Mouse (Mus musculus) thymus, postnatal 14 days (tissue): ENCODE data around the gene Tmbim1.

ENCODE experiments used
- DNase-seq: peaks from one replicate; pipeline ENCODE4 v3.0.0; 2021

Gene Tmbim1

GRCm38 (mm10) chr1:74321396-74321795, 16.0 kb upstream of the Tmbim1 start:
- no peak for DNase-seq

GRCm38 (mm10) chr1:74318711-74319110, 13.3 kb upstream of the Tmbim1 start:
- DNase-seq = no peak

DNA sequence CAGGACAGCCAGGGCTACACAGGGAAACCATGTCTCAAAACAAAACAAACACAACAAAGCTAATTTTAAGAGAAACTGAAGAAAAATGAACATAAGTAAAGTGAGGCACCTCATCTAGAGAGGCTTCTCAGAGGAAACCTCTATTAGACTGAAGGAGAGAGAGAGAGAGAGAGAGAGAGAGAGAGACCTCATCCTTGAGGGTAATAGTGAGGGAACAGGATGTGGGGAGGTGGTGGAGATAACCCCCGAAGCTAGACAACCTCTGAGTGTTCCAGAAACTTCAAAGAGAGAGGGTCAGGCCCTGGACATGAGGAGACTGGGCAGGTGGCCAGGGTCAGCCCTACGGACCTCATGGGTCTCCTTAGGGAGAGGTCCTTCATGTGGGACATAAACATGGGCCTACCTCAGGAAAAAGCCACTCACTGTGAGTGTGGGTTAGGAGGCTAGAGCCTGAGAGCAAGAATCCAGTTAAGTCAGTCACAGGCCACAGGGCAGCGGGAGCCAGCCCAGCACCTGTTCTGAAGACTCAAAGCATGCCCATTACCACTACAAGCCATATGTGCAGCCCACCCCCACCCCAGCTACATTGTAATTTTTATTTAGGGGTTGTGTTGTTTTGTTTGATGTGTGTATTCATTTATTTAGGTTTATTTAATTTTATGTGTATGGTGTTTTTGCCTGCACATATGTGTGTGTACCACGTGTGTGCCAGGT, 10.8 kb upstream of the Tmbim1 start:
- no peak for DNase-seq

DNA sequence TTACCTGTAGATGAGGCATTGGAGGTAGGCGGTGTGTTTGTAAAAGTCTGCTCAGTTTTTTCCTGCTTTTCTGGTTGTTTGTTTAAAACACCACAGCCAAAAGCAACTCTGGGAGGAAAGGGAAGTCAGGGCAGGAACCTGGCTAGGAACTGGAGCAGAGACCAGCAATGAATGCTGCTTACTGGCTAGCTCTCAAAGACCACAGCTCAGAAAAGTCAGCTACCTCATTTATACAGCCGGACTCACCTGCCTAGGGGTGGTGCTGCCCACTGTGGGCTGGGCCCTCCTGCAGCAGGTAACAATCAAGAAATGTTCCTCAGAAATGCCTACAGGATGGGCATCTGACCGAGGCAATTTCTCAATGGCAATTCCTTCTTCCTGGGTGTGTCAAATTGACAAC, 9.4 kb upstream of the Tmbim1 start:
- DNase-seq = no peak

DNA sequence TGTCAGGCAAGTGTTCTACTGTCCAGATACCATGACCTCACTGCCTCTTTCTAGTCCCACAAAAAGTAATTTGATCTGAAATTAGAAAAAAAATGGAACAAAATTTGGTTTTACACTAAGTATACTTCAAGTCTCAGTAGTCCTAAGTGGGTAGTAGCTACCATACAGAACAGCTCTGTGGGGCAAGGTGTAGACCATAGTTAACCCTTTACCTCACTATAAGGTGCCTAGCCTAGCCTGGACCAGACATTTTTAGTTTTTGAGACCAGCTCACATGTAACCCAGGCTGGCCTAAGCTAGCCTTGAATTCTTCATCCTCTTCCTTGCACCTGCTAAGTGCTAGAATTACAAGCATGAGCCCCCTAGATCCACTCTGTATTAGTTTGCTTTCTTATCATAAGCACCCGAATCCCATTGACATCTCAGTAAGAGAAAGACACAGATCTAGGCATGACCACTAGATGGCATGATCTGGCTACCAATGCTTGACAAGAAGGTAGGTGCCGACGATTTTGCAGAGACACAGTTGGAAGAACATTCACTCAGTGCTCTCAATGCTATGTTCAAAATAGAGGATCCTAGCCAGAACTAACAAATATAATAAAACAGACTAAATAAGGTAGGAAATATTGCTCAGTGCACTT, 7.7 kb upstream of the Tmbim1 start:
- DNase-seq = peak; percentile 78

- no peak for DNase-seq
These were observed 4.3 kb upstream of the Tmbim1 start for GRCm38 (mm10) chr1:74309767-74310166.

GRCm38 (mm10) chr1:74308001-74308964, 2.9 kb upstream of the Tmbim1 start:
- DNase-seq = no peak

- no peak for DNase-seq
These were observed 1.7 kb upstream of the Tmbim1 start for GRCm38 (mm10) chr1:74307146-74307545.

- DNase-seq = no peak
These were observed 476 bp downstream of the Tmbim1 start for GRCm38 (mm10) chr1:74304946-74305345.

DNA sequence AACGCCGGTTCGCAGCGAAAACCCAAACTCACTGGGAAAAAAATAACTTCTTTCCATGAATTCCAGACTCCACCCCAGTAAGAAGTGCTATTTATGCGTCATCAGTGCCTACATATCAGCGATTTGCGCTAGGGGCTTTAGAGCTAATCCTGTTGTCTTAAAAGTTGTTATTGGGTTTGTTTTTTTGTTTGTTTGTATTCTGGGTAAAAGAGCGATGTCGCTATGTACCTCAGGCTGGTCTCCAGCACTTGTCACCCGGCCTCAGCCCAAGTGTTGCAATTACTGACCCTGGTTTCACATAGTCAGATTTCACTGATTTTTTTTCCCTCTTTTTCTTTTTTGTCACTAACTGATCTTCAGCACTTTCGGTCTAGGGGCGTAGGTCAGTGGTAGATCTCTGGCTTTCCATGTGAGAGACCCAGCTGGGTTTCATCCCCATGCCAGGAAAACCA, 1.1 kb downstream of the Tmbim1 start:
- no peak for DNase-seq

DNA sequence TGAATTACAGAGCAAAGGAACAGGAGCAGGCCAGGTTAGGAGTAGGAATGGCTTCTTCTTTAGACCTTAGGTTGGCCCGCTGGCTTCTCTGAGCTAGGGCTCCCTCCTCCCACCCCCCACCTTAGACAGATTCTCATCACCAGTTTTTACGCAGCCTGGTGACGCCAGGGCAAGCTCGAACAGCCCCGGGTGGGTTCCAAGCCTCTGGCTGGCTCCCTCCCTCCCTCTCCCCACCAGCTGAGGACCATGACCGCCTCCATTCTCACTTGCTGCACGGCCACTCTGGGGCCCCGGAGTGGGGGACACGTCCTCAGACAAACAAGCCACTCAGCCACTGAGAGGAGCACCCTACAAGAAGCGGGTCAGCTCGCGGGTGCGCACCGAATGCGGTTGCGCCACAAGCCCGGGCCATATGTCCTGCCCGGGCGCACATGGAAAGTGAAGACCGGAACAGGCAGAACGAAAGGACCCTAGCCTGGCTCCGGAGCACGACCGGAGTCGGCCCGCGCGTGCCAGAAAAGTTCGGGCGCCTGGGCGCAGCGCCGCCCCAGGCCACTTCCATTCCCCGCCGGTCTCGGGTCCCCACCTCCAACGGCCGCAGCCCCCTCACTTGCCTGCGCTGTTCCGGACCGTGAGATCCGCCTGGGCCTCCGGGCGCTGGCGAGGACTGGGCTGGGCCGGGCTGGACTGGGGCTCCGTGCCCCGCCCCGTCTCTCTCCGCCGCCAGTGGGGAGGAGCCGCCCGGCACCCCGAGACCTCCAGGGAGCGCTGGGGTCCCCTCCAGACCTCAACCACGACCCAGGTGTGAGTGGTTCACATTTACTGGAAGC, 1.7 kb downstream of the Tmbim1 start:
- peak; percentile 52 for DNase-seq

DNA sequence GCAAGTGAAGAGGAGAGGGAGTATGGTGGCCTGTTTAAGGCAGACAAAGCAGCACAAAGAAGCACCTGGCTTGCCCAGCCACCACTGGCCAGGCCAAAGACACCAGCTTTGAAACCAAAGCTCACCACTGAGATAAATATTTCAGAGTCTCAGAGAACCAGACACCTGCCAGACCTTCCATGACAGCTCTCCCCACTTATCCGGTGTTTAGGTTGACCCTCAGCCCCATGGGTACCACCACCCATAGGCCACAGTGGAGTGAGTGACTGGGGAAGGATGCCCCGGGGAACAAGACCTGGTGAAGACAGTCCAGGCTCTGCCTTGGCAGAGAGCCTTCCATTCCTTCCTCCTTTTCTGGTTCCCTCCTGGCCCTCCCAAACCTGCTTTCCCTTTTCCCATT, 2.6 kb downstream of the Tmbim1 start:
- DNase-seq = no peak

DNA sequence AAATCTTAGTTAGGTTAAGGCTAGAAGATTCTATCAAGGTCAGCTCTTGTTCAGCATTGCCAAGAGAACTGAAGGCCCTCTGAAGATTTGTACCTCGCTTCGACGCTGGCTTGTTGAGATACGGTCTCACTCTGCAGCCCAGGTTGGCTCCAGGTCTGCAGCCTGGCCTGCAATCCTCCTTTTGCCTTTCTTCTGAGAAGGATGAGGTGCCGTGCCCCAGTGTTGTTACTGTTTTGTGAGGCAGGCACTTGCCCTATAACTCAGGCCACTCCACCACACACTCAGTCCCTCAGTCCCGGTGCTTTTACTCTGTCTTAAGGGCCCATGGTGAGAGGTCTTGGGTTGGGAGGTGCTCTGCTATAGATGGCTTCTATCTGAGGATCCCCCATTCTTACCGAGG, 3.2 kb downstream of the Tmbim1 start:
- DNase-seq = no peak

GRCm38 (mm10) chr1:74300347-74301110, 4.9 kb downstream of the Tmbim1 start:
- DNase-seq = no peak

DNA sequence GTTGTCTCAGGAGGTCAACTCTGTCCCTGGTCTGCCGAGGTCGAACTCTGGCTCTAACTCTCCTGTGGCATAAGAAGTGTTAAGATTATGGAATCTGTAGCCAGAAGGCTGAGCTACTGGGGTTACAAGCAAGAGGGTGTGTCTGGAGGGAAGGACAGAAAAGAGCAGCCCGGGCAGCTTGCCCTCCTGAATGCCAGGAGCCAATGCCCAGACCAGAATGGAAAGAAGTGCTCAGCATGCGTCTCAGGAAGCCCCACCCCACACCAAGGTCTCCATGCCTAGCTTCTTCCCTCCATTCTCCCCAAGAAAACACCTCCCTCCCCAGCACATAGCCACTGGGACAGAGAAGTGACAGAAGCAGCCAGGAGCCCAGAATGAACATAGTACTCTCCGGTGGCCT, 6.4 kb downstream of the Tmbim1 start:
- no peak for DNase-seq

DNA sequence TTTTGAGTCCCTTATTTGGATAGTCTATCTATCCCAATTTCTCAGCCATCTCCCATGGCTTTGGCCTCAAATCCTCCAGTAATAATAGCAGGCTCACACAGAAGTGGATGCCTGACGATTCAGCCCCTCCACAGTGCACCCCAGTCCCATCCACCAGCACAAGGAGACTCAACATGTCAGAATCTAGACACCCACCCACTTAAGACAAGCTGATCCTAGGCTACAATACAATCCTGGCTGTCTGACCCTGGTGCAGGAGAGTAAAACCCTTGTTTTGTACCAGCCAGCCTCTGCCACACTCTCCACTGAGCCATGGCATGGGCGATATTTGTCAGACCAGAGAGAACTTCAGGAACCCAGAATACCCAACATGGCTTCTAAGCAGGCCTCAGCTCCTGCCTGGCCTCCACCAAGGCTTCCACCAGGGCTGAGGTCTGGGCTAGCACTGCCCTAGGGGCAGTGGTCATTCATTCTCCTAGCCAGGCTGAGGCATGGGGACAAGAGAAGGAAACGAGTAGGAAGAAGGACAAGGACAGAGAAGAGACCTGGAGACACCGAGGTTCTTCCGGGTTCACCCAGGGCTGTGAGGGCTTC, 7.2 kb downstream of the Tmbim1 start:
- no peak for DNase-seq

DNA sequence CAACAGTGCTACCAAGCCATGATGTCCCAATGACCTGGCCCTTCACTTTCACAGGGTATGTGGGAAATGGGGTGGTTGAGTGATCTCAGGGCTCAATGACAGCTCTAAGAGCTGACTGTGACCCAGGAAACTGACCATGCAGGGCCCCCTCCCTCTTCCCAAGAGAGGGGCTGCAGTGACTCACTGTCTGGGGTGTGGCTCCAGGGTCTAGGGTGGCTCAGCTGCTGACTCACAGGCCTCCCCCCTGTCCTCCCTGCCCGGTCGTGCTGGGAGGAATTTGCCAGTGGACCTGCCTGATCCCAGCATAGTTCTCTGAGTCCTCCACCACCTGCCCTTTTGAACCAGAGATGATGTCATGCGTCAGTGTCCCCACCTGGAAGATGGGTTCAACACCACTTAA, 8.2 kb downstream of the Tmbim1 start:
- DNase-seq = no peak

GRCm38 (mm10) chr1:74296477-74296876, 8.9 kb downstream of the Tmbim1 start:
- no peak for DNase-seq

DNA sequence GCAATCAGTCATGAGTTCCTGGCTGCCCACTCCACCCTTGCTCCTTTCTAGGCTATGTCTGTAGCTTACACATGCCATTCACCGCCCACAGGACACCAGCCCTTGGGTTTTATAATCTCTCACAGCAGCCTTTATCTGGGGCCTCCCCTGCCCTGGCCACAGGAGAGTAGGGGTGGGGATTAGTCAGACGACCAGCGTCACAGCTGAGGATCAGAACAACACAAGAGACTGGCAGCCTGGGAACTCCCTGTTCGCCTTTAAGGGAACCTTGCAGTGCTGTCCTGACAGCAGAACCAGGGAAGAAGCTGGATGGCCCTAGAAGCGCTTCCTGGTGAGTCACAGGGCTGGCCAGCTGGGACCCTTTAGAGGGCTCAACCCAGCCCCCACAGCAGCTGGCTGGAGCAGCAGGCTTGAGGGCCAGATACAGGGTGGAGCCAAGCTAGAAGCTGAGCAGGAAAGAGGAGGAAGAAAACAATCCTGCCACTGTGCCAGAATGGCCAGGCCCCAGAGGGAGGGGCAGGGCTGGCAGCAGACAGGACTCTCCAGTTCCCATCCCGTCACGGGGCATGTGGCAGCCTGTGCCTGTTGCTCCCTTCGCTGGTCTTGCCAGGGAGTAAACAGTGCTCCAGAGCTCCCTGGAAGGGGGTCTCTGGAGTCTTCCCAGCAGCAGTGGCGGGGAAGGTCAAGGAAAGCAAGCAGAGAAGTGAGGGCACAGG, 9.8 kb downstream of the Tmbim1 start:
- DNase-seq = no peak

DNA sequence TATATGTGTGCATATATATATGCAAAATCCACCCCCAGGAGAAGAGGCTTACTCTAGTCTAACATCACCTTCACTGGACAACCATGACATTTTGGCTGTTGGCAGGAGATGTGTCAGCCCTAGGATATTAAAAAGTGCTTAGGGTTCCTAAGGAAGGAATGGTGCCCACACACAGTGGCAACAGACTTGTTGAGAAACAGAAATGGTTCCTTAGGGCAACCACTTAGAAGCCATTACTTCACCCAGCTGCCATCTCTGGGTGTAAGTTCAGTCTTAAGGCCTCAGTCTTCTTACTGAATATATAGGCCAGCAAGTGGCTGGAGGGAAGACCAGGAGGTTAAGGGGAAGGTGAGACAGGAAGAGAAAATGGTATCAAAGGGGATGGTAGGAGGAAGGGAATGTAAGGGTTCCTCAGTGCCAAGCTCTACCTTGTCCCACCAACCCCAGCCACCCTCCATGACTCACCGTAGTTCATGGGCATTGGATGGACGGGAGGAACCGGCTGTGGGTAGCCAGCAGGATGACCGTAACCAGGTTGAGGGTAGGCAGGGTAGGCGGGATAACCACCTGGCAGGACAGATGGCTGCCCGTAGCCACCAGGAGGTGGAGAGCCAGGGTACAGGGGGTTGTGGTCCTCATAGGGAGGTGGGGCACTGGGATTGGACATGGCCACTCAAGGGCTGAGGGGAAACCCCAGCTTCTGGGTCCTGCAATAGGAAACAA, 10.5 kb downstream of the Tmbim1 start:
- DNase-seq = no peak
